Mouse (Mus musculus) forebrain, embryonic 11.5 days (tissue): Measurements from ENCODE around the gene Tmem86b. TPM values are rescaled to one million over a fixed set of nuclear protein-coding genes. Genes with fewer than 3 reads are reported as not detected.
"Not testable (repeated sequence)": the region's sequence is repeated elsewhere in the genome, so short reads cannot be mapped to it uniquely, and the experiment has no call there.

Source experiments
- ATAC-seq: fragments of 200-750 bp; cut with Nextera tagmentation; replicated peaks from 2 replicates; pipeline ENCODE4 v1.8.0; 2017; ENCODE audit warnings: moderate TSS enrichment; ENCODE audit not compliant: low FRiP score
- DNase-seq: peaks from one replicate; pipeline ENCODE4 v3.0.0-alpha.2; 2017; ENCODE audit warnings: low spot score
- H3K27ac ChIP-seq: fragments of 300-500 bp; sonication (generic); 2 replicates; pipeline ENCODE4 v1.5.1; 2014; ENCODE audit warnings: low read depth, low read length
- H3K27me3 ChIP-seq: fragments of 300-500 bp; sonication (generic); 2 replicates; pipeline ENCODE4 v1.6.1; 2014; ENCODE audit warnings: mild to moderate bottlenecking, low read length, mixed read lengths; ENCODE audit not compliant: control insufficient read depth, insufficient read depth
- H3K36me3 ChIP-seq: fragments of 300-500 bp; sonication (generic); 2 replicates; pipeline ENCODE4 v1.6.1; 2014; ENCODE audit warnings: mild to moderate bottlenecking, low read length, moderate library complexity, mixed read lengths; ENCODE audit not compliant: control insufficient read depth, insufficient read depth
- H3K4me1 ChIP-seq: fragments of 300-500 bp; sonication (generic); replicated peaks from 2 replicates; pipeline ENCODE4 v1.6.1; 2014; ENCODE audit warnings: low read length, mixed read lengths; ENCODE audit not compliant: control insufficient read depth, insufficient read depth
- H3K4me2 ChIP-seq: fragments of 300-500 bp; sonication (generic); 2 replicates; pipeline ENCODE4 v1.6.1; 2014; ENCODE audit warnings: low read depth, mild to moderate bottlenecking, low read length, moderate library complexity, mixed read lengths; ENCODE audit not compliant: severe bottlenecking
- H3K4me3 ChIP-seq: fragments of 300-500 bp; sonication (generic); 2 replicates; pipeline ENCODE4 v1.5.1; 2014; ENCODE audit warnings: low read depth, low read length
- H3K9ac ChIP-seq: fragments of 300-500 bp; sonication (generic); 2 replicates; pipeline ENCODE4 v1.6.1; 2014; ENCODE audit warnings: low read length
- H3K9me3 ChIP-seq: fragments of 300-500 bp; sonication (generic); 2 replicates; pipeline ENCODE4 v1.6.1; 2016; ENCODE audit warnings: low read length, mixed read lengths; ENCODE audit not compliant: control insufficient read depth
- WGBS: fragments of 180-500 bp; shearing (Covaris S2); extraction: QIAGEN DNeasy Blood & Tissue Kit; methylation state at CpG from one replicate; pipeline ENCODE4 v1.1.7; 2014; 5-methylcytosine and 5-hydroxymethylcytosine counted together
- polyA plus RNA-seq: library from polyadenylated mRNA; unstranded; fragments of >200 nt; fragmentation: Nextera tagmentation; extraction: Ambion mirVana; gene quantifications from 2 replicates; pipeline ENCODE4 v1.2.1, GENCODE M21; 2014

Gene Tmem86b
- polyA plus RNA-seq, 1 experiment from 2014 or later: 2.3 TPM

DNA sequence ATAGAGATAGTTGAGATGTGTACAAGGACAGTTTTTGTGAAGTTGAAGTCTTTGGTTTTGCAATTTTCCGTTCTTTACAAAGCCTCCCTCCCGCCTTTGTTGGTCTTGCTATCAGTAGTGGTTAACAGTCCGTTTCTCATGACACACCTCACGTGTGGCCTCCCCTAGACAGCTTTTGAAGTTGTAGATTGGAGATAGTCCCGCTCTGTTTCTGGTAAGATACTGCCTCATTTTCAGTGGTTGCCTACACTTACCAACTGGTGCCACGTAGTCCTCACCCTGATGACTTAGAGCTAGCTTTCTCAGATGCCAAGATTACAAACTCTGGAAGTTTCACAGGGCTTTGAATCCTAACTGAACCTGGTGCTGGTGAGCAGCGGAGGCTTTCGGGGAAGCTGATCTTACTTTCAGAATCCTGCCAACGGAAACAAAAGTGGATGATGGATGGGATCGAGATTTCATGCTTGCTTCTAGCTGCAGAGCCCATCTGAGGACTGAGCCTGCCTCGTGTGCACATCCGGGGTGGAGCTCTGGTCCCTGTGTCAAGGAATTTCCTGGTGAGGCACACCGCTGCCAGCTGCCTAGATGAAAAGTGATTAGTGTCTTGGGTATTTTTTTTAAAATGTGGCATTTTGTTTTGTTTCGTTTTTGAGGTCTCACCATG is 17.4 kb downstream of the Tmem86b start:
- H3K4me3 ChIP-seq: no peak overlapping the region
- H3K4me1 ChIP-seq: no peaks in the 10 kb centered on the region
- ATAC-seq: no peak
- no peak overlapping the region for H3K27ac ChIP-seq
- H3K9me3 ChIP-seq: no peaks in the 10 kb centered on the region
- H3K4me2 ChIP-seq: no peak overlapping the region
- H3K9ac ChIP-seq: no peak overlapping the region
- no peak for DNase-seq
- H3K36me3 ChIP-seq: no peaks in the 10 kb centered on the region
- 84% methylated on average over 14 of the region's 14 CpGs for WGBS
- H3K27me3 ChIP-seq: no peaks in the 10 kb centered on the region

DNA sequence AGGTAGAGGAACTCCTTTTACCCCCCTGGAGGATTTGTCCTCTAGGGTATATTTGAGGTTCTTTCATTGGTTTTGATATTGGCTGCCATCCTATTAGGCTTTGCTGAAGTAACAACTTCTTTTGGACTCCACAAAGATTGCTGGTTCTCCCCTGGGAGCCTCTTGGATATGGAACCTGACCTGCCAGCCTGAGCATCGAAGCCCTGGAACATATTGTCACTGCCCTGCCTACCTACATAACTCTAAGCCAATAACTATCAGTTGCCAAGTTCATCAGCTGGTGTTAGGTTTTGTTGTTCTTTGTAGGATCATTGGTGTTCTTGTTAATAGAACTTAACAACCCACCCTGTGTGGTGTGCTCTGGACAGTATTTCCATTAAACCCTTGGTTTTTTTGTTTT is 18.3 kb downstream of the Tmem86b start:
- WGBS: 69% methylated on average over 1 of the region's 1 CpGs

DNA sequence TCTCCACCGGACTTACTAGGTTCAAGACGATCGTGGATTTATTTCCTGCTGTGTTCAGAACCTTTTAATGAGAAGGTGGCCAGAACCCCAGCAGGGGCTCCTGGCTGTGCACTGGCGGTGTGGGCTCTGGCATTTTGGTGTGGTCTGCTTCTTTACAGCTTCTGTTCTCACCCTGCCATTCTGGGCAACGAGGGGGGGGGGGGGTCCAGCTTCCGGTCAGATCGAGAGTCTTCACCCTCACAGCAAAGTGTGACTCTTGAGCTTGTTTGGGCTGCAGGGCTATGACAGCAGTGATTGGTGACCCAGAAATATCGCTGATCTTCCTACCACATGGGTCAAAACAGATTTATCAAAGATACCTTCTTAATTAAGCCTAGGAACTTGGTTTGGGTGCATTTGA is 18.8 kb downstream of the Tmem86b start:
- ATAC-seq: no peak
- no peak for DNase-seq
- Histone ChIP-seq H3K4me1 (no peaks in the 10 kb centered on the region), H3K4me2 (no peak overlapping the region), H3K27me3 (no peaks in the 10 kb centered on the region), H3K36me3 (no peaks in the 10 kb centered on the region), H3K4me3 (no peak overlapping the region), H3K9me3 (no peaks in the 10 kb centered on the region), H3K9ac (no peak overlapping the region), H3K27ac (no peak overlapping the region)
- WGBS: 63% methylated on average over 8 of the region's 8 CpGs

More for the DNA sequence above, 18.3 kb downstream of the Tmem86b start:
- ATAC-seq: no peak
- Histone ChIP-seq H3K27ac (no peak overlapping the region), H3K36me3 (no peaks in the 10 kb centered on the region), H3K4me3 (no peak overlapping the region), H3K9ac (no peak overlapping the region), H3K27me3 (no peaks in the 10 kb centered on the region), H3K4me1 (no peaks in the 10 kb centered on the region), H3K9me3 (no peaks in the 10 kb centered on the region), H3K4me2 (no peak overlapping the region)
- no peak for DNase-seq

DNA sequence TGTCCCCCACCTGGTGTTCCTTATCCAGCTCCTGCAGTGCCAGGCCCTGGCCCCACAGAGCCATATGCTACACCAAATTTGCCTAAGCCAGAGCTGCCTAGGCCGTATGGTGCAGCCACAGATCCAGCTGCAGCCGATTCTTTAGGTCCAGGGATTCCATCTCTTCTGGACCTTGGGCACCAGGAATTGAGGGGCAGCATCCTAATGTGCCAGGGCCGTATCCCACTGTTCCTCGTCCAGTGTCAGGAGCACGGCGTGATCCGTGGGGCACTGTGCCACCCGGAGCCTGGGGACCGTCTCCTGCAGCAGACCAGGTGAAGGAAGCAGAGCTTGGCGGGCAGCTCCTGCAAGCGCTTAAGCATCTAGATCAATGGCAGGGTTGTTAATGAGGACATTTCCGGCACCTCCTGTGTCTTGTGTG is 19.3 kb downstream of the Tmem86b start:
- no peak for DNase-seq
- no peak for ATAC-seq
- H3K27me3 ChIP-seq: no peaks in the 10 kb centered on the region
- no peak overlapping the region for H3K27ac ChIP-seq
- H3K4me3 ChIP-seq: no peak overlapping the region
- H3K9ac ChIP-seq: no peak overlapping the region
- H3K4me1 ChIP-seq: no peaks in the 10 kb centered on the region
- no peak overlapping the region for H3K4me2 ChIP-seq
- no peaks in the 10 kb centered on the region for H3K9me3 ChIP-seq
- no peaks in the 10 kb centered on the region for H3K36me3 ChIP-seq
- WGBS: 84% methylated on average over 12 of the region's 12 CpGs

DNA sequence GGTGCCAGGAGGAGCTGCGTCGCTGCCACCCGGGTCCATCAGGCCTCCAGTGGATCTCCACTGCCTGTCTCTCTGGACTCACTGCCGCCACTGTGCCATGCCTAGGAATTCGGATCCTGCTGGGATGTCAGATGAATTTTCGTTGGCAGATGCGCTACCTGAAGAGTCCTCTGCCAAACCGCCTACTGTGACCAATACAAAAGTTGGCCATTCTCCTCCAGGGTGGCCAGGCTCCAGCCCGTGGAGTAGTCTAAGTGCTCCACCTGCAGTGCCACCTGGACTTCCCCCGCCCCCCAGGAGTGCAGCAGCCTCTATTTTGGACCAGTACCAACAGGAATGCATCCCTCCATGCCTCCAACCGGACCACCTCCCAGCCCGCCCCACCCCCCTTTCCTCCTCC is 19.7 kb downstream of the Tmem86b start:
- Histone ChIP-seq H3K27ac (no peak overlapping the region), H3K4me3 (no peak overlapping the region), H3K9me3 (no peaks in the 10 kb centered on the region), H3K4me2 (no peak overlapping the region), H3K27me3 (no peaks in the 10 kb centered on the region), H3K9ac (no peak overlapping the region), H3K36me3 (no peaks in the 10 kb centered on the region), H3K4me1 (no peaks in the 10 kb centered on the region)
- ATAC-seq: no peak
- no peak for DNase-seq
- 88% methylated on average over 12 of the region's 12 CpGs for WGBS

DNA sequence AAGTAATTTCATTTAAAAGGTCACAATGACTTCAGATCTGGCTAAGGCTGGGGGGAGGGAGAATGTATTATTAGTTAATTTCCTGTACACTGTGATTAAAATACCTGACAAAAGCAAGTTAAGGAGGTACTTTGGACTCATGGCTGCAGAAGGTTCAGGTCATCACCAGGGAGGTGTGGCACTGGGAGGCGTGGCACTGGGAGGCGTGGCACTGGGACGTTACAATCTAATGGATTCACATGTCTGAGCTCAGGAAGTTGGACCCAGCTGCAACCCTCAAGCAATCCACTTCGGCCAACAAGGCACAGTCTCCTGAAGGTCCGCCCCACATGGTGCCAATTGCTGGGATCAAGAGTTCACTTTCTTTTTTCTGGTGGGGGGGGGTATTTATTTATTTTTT is 23.2 kb downstream of the Tmem86b start:
- no peak for DNase-seq
- H3K27ac ChIP-seq: no peak overlapping the region
- ATAC-seq: no peak
- H3K9me3 ChIP-seq: no peaks in the 10 kb centered on the region
- H3K9ac ChIP-seq: no peak overlapping the region
- 65% methylated on average over 5 of the region's 5 CpGs for WGBS
- H3K4me2 ChIP-seq: no peak overlapping the region
- H3K4me1 ChIP-seq: no peaks in the 10 kb centered on the region
- H3K27me3 ChIP-seq: no peaks in the 10 kb centered on the region
- H3K36me3 ChIP-seq: no peaks in the 10 kb centered on the region
- no peak overlapping the region for H3K4me3 ChIP-seq

DNA sequence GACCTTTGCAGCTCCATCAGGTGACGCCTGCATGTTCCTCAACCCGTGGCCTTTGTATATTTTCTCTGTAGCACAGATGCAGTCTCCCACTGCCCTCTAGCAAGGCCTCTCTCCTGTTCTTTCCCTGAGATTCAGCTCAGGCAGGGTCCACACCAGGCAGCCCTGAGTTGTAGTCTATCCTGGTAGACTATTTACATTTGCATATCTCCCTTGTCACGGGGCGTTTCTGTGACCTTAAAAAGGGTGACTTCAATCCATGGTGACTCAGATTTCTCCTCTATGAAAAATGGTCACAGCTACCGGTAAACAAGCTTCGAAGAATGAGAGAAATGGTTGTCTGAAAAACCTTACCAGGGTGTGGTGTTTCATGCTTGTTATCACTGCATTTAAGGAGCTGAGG is 27.3 kb downstream of the Tmem86b start, which contains the start of gene Ptprh:
TSS of gene Ptprh (minus strand) at position 169 of the 400 bp plus-strand sequence.
- WGBS: 82% methylated on average over 6 of the region's 6 CpGs
- no peak for DNase-seq
- ATAC-seq: no peak
- Histone ChIP-seq H3K27me3 (no peaks in the 10 kb centered on the region), H3K9ac (no peak within 1 kb of the TSS), H3K4me1 (no peaks in the 10 kb centered on the region), H3K36me3 (no peaks in the 10 kb centered on the region), H3K9me3 (no peaks in the 10 kb centered on the region), H3K27ac (no peak within 1 kb of the TSS), H3K4me2 (no peak within 1 kb of the TSS), H3K4me3 (no peak within 1 kb of the TSS)

DNA sequence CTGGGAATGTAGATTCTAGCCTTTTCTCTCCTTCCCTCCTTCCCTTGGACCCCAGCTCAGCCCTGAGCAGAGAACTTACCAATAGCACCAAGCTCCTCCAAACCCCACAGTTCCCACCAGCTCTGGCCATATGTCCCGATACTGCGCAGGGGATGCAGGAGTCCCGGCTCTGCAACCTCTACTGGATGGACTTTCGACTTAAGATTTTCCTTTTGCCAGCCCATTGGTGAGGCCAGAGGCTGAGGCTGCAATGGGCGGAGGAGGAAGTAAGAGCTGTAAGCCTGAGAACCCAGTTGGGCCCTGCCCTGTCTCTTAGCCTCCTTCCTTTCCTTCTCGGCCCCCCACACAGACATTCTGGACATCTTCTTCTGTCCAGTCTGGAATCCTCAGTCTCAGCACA is 28.3 kb downstream of the Tmem86b start:
- DNase-seq (no peak), ATAC-seq (no peak)
- Histone ChIP-seq H3K4me1 (no peaks in the 10 kb centered on the region), H3K4me3 (no peak overlapping the region), H3K9ac (no peak overlapping the region), H3K27ac (no peak overlapping the region), H3K4me2 (no peak overlapping the region), H3K27me3 (no peaks in the 10 kb centered on the region), H3K36me3 (no peaks in the 10 kb centered on the region), H3K9me3 (no peaks in the 10 kb centered on the region)
- WGBS: 87% methylated on average over 6 of the region's 6 CpGs

DNA sequence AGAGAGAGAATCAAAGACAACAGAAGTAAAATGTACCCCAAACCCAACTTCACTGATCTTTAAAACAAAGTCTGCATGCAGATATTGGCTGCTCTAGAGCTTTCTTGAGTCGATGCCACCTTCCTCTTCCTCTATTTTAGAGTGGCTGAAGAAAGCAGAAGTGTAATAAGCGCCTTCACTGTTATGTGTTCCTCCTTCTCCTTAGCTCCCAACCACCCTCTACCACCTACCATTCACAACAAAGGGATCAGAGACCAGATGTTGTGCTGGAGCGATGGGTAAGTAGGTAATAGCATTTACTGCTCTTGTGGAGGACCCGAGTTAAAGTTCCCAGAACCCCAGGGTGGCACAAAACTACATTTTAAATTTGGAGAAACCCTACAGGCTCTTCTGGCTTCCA is 34.2 kb downstream of the Tmem86b start:
- H3K9me3 ChIP-seq, H3K27me3 ChIP-seq, H3K36me3 ChIP-seq, DNase-seq, H3K4me2 ChIP-seq, ATAC-seq, H3K9ac ChIP-seq, H3K4me1 ChIP-seq, H3K27ac ChIP-seq, H3K4me3 ChIP-seq: not testable (repeated sequence)
- WGBS: 77% methylated on average over 4 of the region's 4 CpGs
